Mouse (Mus musculus): ENCODE data around the gene Mob4.
A peak's percentile ranks its signal among the peaks of the same experiment; 100 is the strongest.

The Mob4 gene

DNA sequence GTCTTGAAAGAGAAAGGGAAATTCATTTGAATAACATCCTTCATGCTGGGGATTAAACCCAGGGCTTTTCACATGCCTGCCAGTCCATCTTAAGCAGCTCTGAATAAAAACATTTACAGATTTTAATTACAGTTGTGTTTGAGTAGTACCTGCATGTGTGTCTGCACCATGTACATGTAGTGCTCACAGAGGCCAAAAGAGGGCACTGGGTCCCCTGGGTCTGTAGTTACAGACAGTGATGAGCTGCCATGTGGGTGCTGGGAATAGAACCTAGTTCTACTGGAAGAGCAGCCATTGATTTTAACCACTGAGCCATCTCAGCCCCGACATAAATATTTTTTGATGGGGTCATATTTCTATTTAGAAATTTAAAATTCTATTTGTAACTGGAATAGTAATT, 4.8 kb downstream of the Mob4 start:
- Histone ChIP-seq H3K4me3 (replicated peaks; ENCODE audit: low read length) (no peak overlapping the region), H3K9me3 (ENCODE audit: low read length) (no peaks in the 10 kb centered on the region), H3K36me3 (ENCODE audit: insufficient read depth, low read length) (peaks cover 29% of the 10 kb centered on the region), H3K27me3 (ENCODE audit: insufficient read depth, low read length) (no peaks in the 10 kb centered on the region), H3K4me1 (replicated peaks; ENCODE audit: low read depth, low read length) (peaks cover 48% of the 10 kb centered on the region)
- TF ChIP-seq POU5F1 (IDR thresholded peaks at IDR 0.05; ENCODE audit: borderline replicate concordance, low read length) (no peak), CTCF (conservative IDR thresholded peaks at IDR 0.05; ENCODE audit: low read length) (peak; percentile 43), NANOG (IDR thresholded peaks at IDR 0.05; ENCODE audit: borderline replicate concordance, low read length) (no peak)

DNA sequence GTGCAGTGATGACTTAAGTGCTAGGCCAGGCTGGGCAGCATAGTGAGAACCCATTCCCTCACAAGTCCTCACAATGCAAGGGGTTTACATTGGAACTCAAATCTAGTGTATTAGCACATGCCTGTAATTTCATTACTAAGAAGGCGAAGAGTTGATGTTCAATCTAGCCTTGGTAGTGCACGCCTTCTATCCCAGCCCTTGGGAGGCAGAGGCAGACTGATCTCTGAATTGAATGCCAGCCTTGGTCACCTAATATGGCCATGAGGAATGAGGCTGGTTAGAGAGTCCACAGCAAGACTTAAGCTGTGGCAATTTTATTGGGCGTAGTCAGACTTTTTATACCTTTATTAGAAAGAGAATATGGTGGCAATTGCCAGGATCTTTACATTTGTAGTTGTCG, 13.3 kb downstream of the Mob4 start:
- Histone ChIP-seq H3K36me3 (ENCODE audit: insufficient read depth, low read length) (peaks cover 72% of the 10 kb centered on the region), H3K27me3 (ENCODE audit: insufficient read depth, low read length) (no peaks in the 10 kb centered on the region), H3K4me3 (replicated peaks; ENCODE audit: low read length) (no peak overlapping the region), H3K9me3 (ENCODE audit: low read length) (no peaks in the 10 kb centered on the region), H3K4me1 (replicated peaks; ENCODE audit: low read depth, low read length) (peaks cover 4% of the 10 kb centered on the region; the same call in 1 of the 2 replicates)
- no peak for TF ChIP-seq POU5F1 (IDR thresholded peaks at IDR 0.05; ENCODE audit: borderline replicate concordance, low read length)
- TF ChIP-seq CTCF (conservative IDR thresholded peaks at IDR 0.05; ENCODE audit: low read length), result no peak
- no peak for TF ChIP-seq NANOG (IDR thresholded peaks at IDR 0.05; ENCODE audit: borderline replicate concordance, low read length)

DNA sequence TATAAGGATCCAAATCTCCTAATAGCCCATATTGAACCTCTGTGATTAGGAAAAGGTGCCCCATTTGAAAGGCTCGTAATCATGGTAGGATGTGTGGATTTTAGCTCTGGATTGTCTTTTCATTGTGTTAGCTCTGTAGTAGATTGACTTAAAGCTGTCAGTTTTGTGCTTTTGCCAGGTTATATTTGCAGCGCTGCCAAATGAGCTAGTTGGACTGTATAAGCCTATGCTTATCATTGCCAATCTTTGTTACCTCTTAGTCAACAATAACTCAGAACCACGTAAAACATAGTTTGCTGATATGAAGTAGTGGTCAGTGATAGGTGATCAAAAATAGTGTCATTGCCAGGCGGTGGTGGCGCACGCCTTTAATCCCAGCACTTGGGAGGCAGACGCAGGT, 14.5 kb downstream of the Mob4 start:
- H3K4me1 ChIP-seq (replicated peaks; ENCODE audit: low read depth, low read length), result no peaks in the 10 kb centered on the region
- H3K9me3 ChIP-seq (ENCODE audit: low read length), result no peaks in the 10 kb centered on the region
- H3K4me3 ChIP-seq (replicated peaks; ENCODE audit: low read length), result no peak overlapping the region
- H3K36me3 ChIP-seq (ENCODE audit: insufficient read depth, low read length), result peaks cover 72% of the 10 kb centered on the region
- no peaks in the 10 kb centered on the region for H3K27me3 ChIP-seq (ENCODE audit: insufficient read depth, low read length)
- no peak for TF ChIP-seq CTCF (conservative IDR thresholded peaks at IDR 0.05; ENCODE audit: low read length)
- TF ChIP-seq NANOG (IDR thresholded peaks at IDR 0.05; ENCODE audit: borderline replicate concordance, low read length), result no peak
- no peak for TF ChIP-seq POU5F1 (IDR thresholded peaks at IDR 0.05; ENCODE audit: borderline replicate concordance, low read length)

GRCm38 (mm10) chr1:55157329-55157728, 26.3 kb downstream of the Mob4 start:
- Histone ChIP-seq H3K4me1 (replicated peaks; ENCODE audit: low read depth, low read length) (peaks cover 7% of the 10 kb centered on the region), H3K9me3 (ENCODE audit: low read length) (no peaks in the 10 kb centered on the region), H3K27me3 (ENCODE audit: insufficient read depth, low read length) (no peaks in the 10 kb centered on the region), H3K36me3 (ENCODE audit: insufficient read depth, low read length) (peaks cover 81% of the 10 kb centered on the region), H3K4me3 (replicated peaks; ENCODE audit: low read length) (no peak overlapping the region)
- TF ChIP-seq CTCF (conservative IDR thresholded peaks at IDR 0.05; ENCODE audit: low read length), result no peak
- no peak for TF ChIP-seq POU5F1 (IDR thresholded peaks at IDR 0.05; ENCODE audit: borderline replicate concordance, low read length)
- no peak for TF ChIP-seq NANOG (IDR thresholded peaks at IDR 0.05; ENCODE audit: borderline replicate concordance, low read length)

- peaks cover 72% of the 10 kb centered on the region for H3K36me3 ChIP-seq (ENCODE audit: insufficient read depth, low read length)
- peaks cover 16% of the 10 kb centered on the region for H3K4me1 ChIP-seq (replicated peaks; ENCODE audit: low read depth, low read length)
- no peak overlapping the region for H3K4me3 ChIP-seq (replicated peaks; ENCODE audit: low read length)
- no peak for TF ChIP-seq CTCF (conservative IDR thresholded peaks at IDR 0.05; ENCODE audit: low read length)
- no peak for TF ChIP-seq NANOG (IDR thresholded peaks at IDR 0.05; ENCODE audit: borderline replicate concordance, low read length)
- H3K27me3 ChIP-seq (ENCODE audit: insufficient read depth, low read length), result no peaks in the 10 kb centered on the region
- no peaks in the 10 kb centered on the region for H3K9me3 ChIP-seq (ENCODE audit: low read length)
Observed at GRCm38 (mm10) chr1:55158211-55158610, 27.2 kb downstream of the Mob4 start.

DNA sequence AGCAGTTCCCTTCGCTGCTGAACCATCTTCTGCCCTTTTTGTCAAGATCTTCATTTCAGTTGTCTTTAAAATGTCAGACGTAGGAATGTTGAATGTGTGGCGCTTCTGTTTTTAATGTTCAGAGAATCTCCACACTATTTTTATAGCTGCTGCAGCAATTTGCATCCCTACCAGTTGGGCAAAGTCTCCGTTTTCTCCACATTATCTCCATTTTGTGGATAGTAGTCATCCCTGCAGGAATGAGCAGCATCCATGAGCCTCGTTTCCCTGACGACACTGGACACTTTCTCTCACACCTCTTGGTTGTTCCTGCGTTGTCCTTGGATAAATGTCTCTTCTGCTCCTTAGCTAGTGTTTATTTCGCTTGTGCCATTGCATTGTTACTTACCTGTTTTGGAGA, 27.8 kb downstream of the Mob4 start:
- no peaks in the 10 kb centered on the region for H3K27me3 ChIP-seq (ENCODE audit: insufficient read depth, low read length)
- H3K36me3 ChIP-seq (ENCODE audit: insufficient read depth, low read length), result peaks cover 70% of the 10 kb centered on the region
- no peaks in the 10 kb centered on the region for H3K9me3 ChIP-seq (ENCODE audit: low read length)
- no peak overlapping the region for H3K4me3 ChIP-seq (replicated peaks; ENCODE audit: low read length)
- TF ChIP-seq CTCF (conservative IDR thresholded peaks at IDR 0.05; ENCODE audit: low read length) (no peak), POU5F1 (IDR thresholded peaks at IDR 0.05; ENCODE audit: borderline replicate concordance, low read length) (no peak), NANOG (IDR thresholded peaks at IDR 0.05; ENCODE audit: borderline replicate concordance, low read length) (no peak)
- peaks cover 22% of the 10 kb centered on the region for H3K4me1 ChIP-seq (replicated peaks; ENCODE audit: low read depth, low read length)

- no peak for TF ChIP-seq CTCF (conservative IDR thresholded peaks at IDR 0.05; ENCODE audit: low read length)
- no peak for TF ChIP-seq NANOG (IDR thresholded peaks at IDR 0.05; ENCODE audit: borderline replicate concordance, low read length)
- no peak for TF ChIP-seq POU5F1 (IDR thresholded peaks at IDR 0.05; ENCODE audit: borderline replicate concordance, low read length)
Observed at GRCm38 (mm10) chr1:55160218-55160617, 29.2 kb downstream of the Mob4 start.

GRCm38 (mm10) chr1:55160831-55161638, 30.0 kb downstream of the Mob4 start:
- TF ChIP-seq CTCF (conservative IDR thresholded peaks at IDR 0.05; ENCODE audit: low read length) (no peak), POU5F1 (IDR thresholded peaks at IDR 0.05; ENCODE audit: borderline replicate concordance, low read length) (no peak), NANOG (IDR thresholded peaks at IDR 0.05; ENCODE audit: borderline replicate concordance, low read length) (no peak)
- Histone ChIP-seq H3K4me3 (replicated peaks; ENCODE audit: low read length) (no peak overlapping the region), H3K9me3 (ENCODE audit: low read length) (no peaks in the 10 kb centered on the region), H3K27me3 (ENCODE audit: insufficient read depth, low read length) (no peaks in the 10 kb centered on the region), H3K36me3 (ENCODE audit: insufficient read depth, low read length) (peaks cover 49% of the 10 kb centered on the region), H3K4me1 (replicated peaks; ENCODE audit: low read depth, low read length) (peaks cover 37% of the 10 kb centered on the region)

More at GRCm38 (mm10) chr1:55160218-55160617, 29.2 kb downstream of the Mob4 start:
- Histone ChIP-seq H3K4me1 (replicated peaks; ENCODE audit: low read depth, low read length) (peaks cover 36% of the 10 kb centered on the region), H3K9me3 (ENCODE audit: low read length) (no peaks in the 10 kb centered on the region), H3K27me3 (ENCODE audit: insufficient read depth, low read length) (no peaks in the 10 kb centered on the region), H3K4me3 (replicated peaks; ENCODE audit: low read length) (no peak overlapping the region), H3K36me3 (ENCODE audit: insufficient read depth, low read length) (peaks cover 57% of the 10 kb centered on the region)

Measured in E14TG2a.4 (cell line).